Mouse (Mus musculus) bone marrow macrophage, adult 2 months (primary cell): Measurements from ENCODE around the gene Pak1ip1. TPM values are rescaled to one million over a fixed set of nuclear protein-coding genes. Genes with fewer than 3 reads are reported as not detected.
A peak's percentile ranks its signal among the peaks of the same experiment; 100 is the strongest.

Source experiments
- H3K27ac ChIP-seq: 2 replicates; pipeline ENCODE4 v1.5.1; 2012; ENCODE audit warnings: low read depth, low read length; ENCODE audit not compliant: insufficient read depth
- H3K4me1 ChIP-seq: 2 replicates; pipeline ENCODE4 v1.6.1; 2012; ENCODE audit warnings: low read length; ENCODE audit not compliant: control insufficient read depth, insufficient read depth
- H3K4me3 ChIP-seq: 2 replicates; pipeline ENCODE4 v1.5.1; 2012; ENCODE audit warnings: mild to moderate bottlenecking, low read length, moderate library complexity; ENCODE audit not compliant: insufficient read depth
- CTCF ChIP-seq: IDR thresholded peaks from 2 replicates; pipeline ENCODE4 v1.5.1; 2012; ENCODE audit warnings: low read depth, mild to moderate bottlenecking, low read length, moderate library complexity
- POLR2A ChIP-seq: IDR thresholded peaks from 2 replicates; pipeline ENCODE4 v1.6.1; 2012; ENCODE audit warnings: mild to moderate bottlenecking, low read depth, low read length, borderline replicate concordance
- polyA plus RNA-seq: library from polyadenylated mRNA; stranded (reverse); fragments of >200 nt; gene quantifications from 2 replicates; pipeline ENCODE4 v1.2.4, GENCODE M21; 2012; ENCODE audit not compliant: missing spikeins, insufficient read depth, insufficient read length

Pak1ip1 gene
- polyA plus RNA-seq, 1 experiment: 42.0 TPM

DNA sequence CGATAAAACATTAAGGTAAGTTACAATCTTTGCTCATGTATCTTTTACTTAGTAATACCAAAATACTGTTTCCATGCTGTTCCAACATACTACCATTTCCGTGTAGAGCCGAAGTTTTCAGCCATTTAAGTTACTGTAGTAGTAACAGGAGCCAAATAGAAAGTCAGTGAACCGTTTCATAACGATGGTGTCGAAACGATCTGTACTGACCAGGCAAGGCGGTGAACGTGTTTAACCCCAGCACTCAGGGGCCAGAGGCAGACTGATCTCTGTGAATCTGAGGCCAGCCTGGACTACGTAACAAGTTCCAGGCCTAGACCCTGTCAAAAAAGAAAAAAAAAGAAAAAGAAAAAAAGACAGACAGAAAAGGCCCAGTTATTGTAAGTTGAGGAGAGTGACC lies 7.4 kb downstream of the Pak1ip1 start:
- TF ChIP-seq CTCF (no peak), POLR2A (no peak)
- H3K27ac ChIP-seq: no peak overlapping the region
- H3K4me1 ChIP-seq: no peaks in the 10 kb centered on the region
- no peak overlapping the region for H3K4me3 ChIP-seq

DNA sequence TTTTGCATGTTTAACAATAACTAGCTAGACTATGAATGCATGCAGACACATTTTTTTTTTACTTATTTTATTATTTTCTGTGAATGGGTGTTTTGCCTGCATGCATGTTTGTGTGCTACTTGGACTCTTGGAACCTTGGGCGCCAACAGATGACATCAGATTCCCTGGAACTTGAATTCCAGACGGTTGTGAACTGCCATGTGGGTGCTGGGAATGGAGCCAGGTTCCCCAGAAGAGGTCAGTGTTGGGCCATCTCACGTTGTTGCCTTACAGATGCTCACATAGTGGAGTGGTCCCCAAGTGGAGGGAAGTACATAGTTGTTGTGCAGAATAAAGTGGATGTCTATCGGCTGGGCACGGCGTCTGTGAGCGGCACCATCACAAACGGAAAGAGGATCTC lies 8.1 kb downstream of the Pak1ip1 start:
- Histone ChIP-seq H3K27ac (no peak overlapping the region), H3K4me1 (no peaks in the 10 kb centered on the region), H3K4me3 (no peak overlapping the region)
- TF ChIP-seq POLR2A: no peak
- TF ChIP-seq CTCF: no peak

DNA sequence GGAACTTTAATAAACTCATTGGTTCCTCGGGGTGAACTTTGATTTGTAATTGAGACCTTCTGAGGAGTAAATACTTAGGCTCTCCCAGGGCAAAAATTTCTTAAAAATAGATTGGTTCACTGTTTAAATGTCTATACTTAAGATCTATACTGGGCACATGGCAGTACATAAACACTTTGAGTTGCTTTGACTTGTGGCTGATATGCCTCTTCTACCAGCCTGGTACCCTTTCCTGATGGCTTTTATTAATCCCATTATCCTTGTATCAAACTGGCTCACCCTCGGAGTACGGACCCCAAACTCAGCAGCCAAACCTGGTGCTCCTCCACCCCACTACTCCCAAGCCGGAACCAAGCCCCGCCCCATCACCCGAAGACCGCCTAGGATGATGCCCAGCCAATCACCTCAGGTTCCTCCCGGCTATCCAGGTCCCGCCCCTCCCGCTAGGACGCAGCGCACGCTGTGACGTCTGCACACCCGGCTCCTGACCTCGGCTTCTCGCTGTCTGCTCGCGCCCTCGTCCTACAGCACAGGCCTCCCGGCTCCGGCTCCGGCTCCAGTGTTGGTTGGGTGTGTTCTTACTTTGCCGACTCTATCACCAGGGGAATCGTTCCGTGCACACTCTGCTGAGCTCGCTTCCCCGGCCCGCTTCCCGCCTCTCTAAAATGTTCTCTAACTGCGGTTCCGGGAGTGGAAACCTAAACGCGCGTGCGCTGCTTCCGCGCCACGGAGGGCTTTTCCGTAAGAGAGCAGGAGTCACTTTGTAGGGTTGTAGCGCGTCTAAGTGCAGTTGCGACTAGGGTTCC lies 15.2 kb downstream of the Pak1ip1 start, which contains the start of gene Tmem14c:
Gene Tmem14c (plus strand): TSS at position 464 of the 806 bp plus-strand sequence.
- TF ChIP-seq POLR2A (0 out of 2 replicates have a peak, but pooled peaks have one; percentile 52), CTCF (no peak)
- Histone ChIP-seq H3K4me3 (peak within 1 kb of the TSS; percentile 75), H3K4me1 (peaks cover 31% of the 10 kb centered on the region), H3K27ac (peak within 1 kb of the TSS; percentile 74)

DNA sequence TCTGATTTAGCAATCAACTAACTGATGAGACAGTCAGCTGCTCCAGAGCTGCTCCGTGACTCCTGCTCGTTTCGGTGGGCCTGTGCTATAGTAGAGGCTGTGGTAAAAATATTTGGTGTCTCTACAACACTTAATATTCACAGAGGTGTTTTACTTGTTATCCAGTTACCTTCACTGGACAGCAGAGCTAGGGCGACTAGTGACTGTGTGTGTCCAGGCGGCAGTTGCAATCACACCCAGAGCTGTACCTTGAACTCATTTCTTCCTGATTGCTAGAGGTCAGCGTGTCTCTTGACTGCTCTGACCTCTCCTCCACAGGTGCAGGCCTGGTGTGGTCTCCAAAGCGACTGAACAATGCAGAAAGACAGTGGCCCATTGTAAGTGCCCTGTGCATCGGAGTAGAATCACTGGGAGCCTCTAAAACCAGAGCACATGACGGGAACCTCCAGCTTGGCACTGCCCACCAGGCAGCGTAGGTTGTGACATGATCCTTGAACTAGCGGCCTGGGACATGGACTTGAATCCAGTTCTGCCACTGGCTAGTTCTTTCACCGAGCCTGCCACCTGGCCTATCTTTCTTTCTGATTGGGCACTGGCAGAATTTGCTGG lies 16.1 kb downstream of the Pak1ip1 start:
- Histone ChIP-seq H3K4me3 (peak overlapping the region; percentile 75), H3K4me1 (peaks cover 31% of the 10 kb centered on the region), H3K27ac (peak overlapping the region; percentile 74)
- no peak for TF ChIP-seq CTCF
- TF ChIP-seq POLR2A: no peak

DNA sequence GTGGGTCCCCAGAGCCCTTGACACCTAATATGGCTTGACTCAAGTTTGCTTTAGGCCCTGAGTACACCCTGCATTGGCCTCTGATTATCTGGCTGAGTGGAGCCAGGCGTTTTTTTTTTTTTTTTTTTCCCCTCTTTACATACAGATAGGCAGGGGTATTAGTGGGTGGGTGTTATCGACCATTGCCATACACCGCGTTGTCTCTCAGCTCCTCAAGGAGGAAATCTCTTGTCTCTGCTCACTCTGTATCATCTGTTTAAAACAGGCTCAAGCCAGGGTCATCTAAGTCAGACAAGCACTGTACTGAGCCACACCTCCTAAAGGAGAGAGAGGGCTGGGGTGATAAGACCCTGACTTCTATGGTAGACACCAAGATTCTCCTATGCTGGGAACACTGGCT lies 17.0 kb downstream of the Pak1ip1 start:
- Histone ChIP-seq H3K27ac (no peak overlapping the region), H3K4me3 (no peak overlapping the region), H3K4me1 (peaks cover 31% of the 10 kb centered on the region)

DNA sequence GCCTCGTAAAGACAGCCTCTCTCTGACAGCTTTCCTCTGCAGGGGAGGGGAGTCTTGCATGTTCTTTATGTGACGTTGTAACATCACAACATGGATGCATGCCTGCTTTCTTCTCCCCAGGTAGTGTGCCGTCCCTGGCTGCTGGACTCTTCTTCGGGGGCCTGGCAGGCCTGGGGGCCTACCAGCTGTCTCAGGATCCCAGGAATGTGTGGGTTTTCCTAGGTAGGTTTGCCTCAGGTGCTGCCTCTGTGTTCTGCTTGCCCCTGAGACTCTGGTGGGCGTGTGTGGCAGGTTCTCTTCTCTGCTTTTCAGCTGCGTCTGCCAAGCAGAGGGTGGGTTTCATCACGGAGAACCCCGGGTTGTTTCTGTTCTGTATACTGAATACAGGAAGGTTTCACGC lies 17.4 kb downstream of the Pak1ip1 start:
- no peak overlapping the region for H3K4me3 ChIP-seq
- no peak overlapping the region for H3K27ac ChIP-seq
- peaks cover 31% of the 10 kb centered on the region for H3K4me1 ChIP-seq
- TF ChIP-seq POLR2A (no peak), CTCF (no peak)

More for the DNA sequence above, 17.0 kb downstream of the Pak1ip1 start:
- TF ChIP-seq POLR2A (no peak), CTCF (no peak)

DNA sequence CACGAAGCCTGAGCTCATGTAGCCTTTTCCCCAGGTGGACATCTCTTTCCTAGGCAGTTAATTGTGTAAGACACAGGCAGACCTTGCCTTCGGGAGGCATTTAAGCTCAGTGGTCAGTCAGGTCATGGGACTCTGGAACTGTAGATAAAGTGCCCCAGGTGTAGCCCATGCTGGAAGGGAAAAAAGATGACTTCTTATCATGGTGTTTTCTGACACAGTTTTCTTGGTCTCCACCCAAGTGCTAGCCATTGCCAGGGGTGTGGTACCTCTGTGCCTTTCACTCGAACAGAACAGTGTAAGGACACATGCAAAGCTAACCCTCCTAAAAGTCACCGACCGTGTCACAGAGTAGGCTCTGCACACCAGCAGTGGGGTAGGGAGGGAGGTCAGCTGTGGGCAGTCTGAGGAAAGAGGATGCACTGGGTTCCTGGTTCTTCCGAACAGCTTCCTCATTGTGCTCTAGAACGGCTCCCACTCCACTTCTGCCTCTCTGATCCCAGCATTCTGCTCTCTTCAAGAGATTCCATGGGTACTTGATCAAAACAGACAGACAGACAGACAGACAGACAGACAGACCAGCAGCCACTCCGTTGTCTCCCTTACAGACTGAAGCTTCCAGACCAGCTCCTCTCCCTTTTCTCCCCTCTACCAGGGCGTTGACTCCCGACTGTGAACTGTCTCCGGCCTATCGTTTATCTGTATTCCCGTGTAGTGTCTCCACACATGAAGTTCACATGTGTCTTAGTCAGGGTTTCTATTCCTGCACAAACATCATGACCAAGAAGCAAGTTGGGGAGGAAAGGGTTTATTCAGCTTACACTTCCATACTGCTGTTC lies 18.2 kb downstream of the Pak1ip1 start:
- H3K27ac ChIP-seq: peak overlapping the region; percentile 25; the same call in 1 of the 2 replicates
- H3K4me1 ChIP-seq: peaks cover 31% of the 10 kb centered on the region
- no peak overlapping the region for H3K4me3 ChIP-seq
- no peak for TF ChIP-seq POLR2A
- no peak for TF ChIP-seq CTCF

DNA sequence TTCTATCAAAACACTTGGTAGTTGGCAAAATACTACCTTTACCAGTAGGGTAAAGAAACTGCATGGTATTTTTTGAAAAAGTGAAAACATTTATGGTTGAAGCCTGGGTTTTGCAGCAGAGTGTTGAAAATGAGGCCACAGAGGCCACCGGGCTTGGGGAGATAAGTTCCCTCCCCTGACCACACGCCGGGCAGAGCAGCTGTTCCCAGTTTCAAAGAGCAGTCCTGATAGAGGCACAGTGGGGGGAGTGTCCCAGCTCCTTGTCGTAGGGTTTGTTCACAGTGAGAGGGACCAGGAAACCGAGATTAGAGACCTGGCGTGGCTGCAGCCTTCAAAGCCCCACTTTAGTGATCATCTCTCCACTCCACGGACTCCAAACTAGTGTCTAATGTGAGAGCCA lies 19.7 kb downstream of the Pak1ip1 start:
- TF ChIP-seq POLR2A: no peak
- TF ChIP-seq CTCF: no peak
- Histone ChIP-seq H3K27ac (no peak overlapping the region), H3K4me1 (peaks cover 29% of the 10 kb centered on the region), H3K4me3 (no peak overlapping the region)

DNA sequence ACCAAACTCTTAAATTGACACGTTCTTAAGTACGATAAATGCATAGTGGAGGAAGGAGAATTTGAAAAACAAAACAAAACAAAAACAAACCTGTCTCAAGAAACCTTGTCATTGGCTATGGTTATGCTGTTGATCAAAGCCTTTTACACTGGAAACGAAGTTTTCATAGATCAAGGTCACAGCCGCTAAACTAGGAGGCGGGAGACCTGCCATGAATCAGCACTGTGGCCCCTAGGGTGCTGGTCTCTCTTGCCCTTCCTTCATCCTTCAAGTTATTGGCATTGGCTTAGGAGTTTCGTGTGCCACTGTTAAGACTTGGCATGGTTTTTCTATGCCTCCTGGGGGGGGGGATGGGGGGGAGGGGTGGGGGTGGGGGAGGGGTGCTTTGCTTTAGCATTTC lies 20.8 kb downstream of the Pak1ip1 start:
- Histone ChIP-seq H3K27ac (no peak overlapping the region), H3K4me1 (peaks cover 28% of the 10 kb centered on the region), H3K4me3 (no peak overlapping the region)
- TF ChIP-seq CTCF: no peak
- no peak for TF ChIP-seq POLR2A
